In genomic region chr16:72740218-72740617, GRCm38 (mm10) we compare ENCODE assay signal across 19 mouse cellular contexts.
"Had no signal": no experiment of that assay in that cellular context is flagged by ENCODE, and none has a peak within 500 bp of the region (broad histone marks: within the 10 kb centered on the region; RNA-seq: fewer than 3 reads in every experiment).

No protein-coding gene starts in this region.

- H3K4me2 ChIP-seq: liver, embryonic 13.5 days; lung, embryonic 15.5 days; midbrain, embryonic 13.5 days; neural tube, embryonic 13.5 days; stomach, embryonic 15.5 days had no signal

- ATAC-seq: intestine, postnatal 0 days; liver, postnatal 0 days; midbrain, embryonic 13.5 days had no signal

- H3K4me3 ChIP-seq: liver, embryonic 13.5 days; lung, embryonic 15.5 days; megakaryocyte, embryonic 14.5 days; midbrain, embryonic 13.5 days; myocyte; neural tube, embryonic 13.5 days; stomach, embryonic 15.5 days had no signal

- H3K9me3 ChIP-seq: lung, embryonic 15.5 days; stomach, embryonic 15.5 days had no signal

- DNase-seq: kidney, adult 8-10 months; kidney, postnatal 25 days; liver; liver, embryonic 13.5 days; liver, postnatal 0 days; lung, postnatal 14 days; retina, postnatal 1 day; right cerebral cortex, postnatal 4 days; spleen, adult 18-20 months; thymus, adult 2 months; thymus, postnatal 25 days had no signal

- H3K9ac ChIP-seq: liver, embryonic 13.5 days; liver, postnatal 0 days; lung, embryonic 15.5 days; midbrain, embryonic 13.5 days; neural tube, embryonic 13.5 days; stomach, embryonic 15.5 days had no signal

- H3K27me3 ChIP-seq: liver, embryonic 13.5 days; lung, embryonic 15.5 days; megakaryocyte, embryonic 14.5 days; midbrain, embryonic 13.5 days; neural tube, embryonic 13.5 days; stomach, embryonic 15.5 days had no signal

- H3K27ac ChIP-seq: liver, embryonic 13.5 days; lung, embryonic 15.5 days; macrophage; midbrain, embryonic 13.5 days; neural tube, embryonic 13.5 days; stomach, embryonic 15.5 days had no signal

- H3K4me1 ChIP-seq: liver, embryonic 13.5 days; megakaryocyte, embryonic 14.5 days had no signal
